Mouse (Mus musculus) frontal cortex, adult (tissue): ENCODE measurements around the gene Cyba.

Source experiments
- ATAC-seq: cut with Nextera tagmentation; 2 replicates; pipeline ENCODE4 v1.9.2; 2017; ENCODE audit warnings: mild to moderate bottlenecking, moderate library complexity, mixed read lengths; ENCODE audit not compliant: low TSS enrichment

The Cyba gene

GRCm38 (mm10) chr8:122432443-122433268, at the start of gene Cyba:
Cyba (minus strand) TSS chr8:122432930.
- ATAC-seq = no peak

GRCm38 (mm10) chr8:122482448-122482847, 49.7 kb upstream of the Cyba start:
- no peak for ATAC-seq

GRCm38 (mm10) chr8:122475580-122476320, 43.0 kb upstream of the Cyba start, which contains the start of the genes Rnf166 and Ctu2:
Rnf166 (minus strand) TSS chr8:122476064.
Ctu2 (plus strand) TSS chr8:122476143.
- ATAC-seq = peak; percentile 72

GRCm38 (mm10) chr8:122474951-122475560, 42.3 kb upstream of the Cyba start:
- ATAC-seq = peak; percentile 22

- ATAC-seq = peak; percentile 22; the same call in 1 of the 2 replicates
Measured at GRCm38 (mm10) chr8:122473911-122474421, 41.2 kb upstream of the Cyba start.

- ATAC-seq = no peak
Measured at GRCm38 (mm10) chr8:122470691-122471090, 38.0 kb upstream of the Cyba start.

GRCm38 (mm10) chr8:122469965-122470364, 37.2 kb upstream of the Cyba start:
- ATAC-seq = no peak

GRCm38 (mm10) chr8:122469407-122469806, 36.7 kb upstream of the Cyba start:
- no peak for ATAC-seq

- no peak for ATAC-seq
Measured at GRCm38 (mm10) chr8:122467816-122468215, 35.1 kb upstream of the Cyba start.

GRCm38 (mm10) chr8:122464985-122465384, 32.3 kb upstream of the Cyba start:
- ATAC-seq = no peak

- ATAC-seq = no peak
Measured at GRCm38 (mm10) chr8:122463651-122464640, 31.2 kb upstream of the Cyba start.

GRCm38 (mm10) chr8:122462510-122462909, 29.8 kb upstream of the Cyba start:
- ATAC-seq = no peak

- peak; percentile 84 for ATAC-seq
Measured at GRCm38 (mm10) chr8:122461473-122462148, 28.9 kb upstream of the Cyba start.

GRCm38 (mm10) chr8:122460524-122461472, 28.1 kb upstream of the Cyba start, which contains the start of gene Snai3:
Snai3 (minus strand) TSS chr8:122460733.
- peak; percentile 7; the same call in 1 of the 2 replicates for ATAC-seq

GRCm38 (mm10) chr8:122459990-122460389, 27.3 kb upstream of the Cyba start:
- ATAC-seq = no peak

GRCm38 (mm10) chr8:122459218-122459900, 26.6 kb upstream of the Cyba start:
- ATAC-seq = no peak

GRCm38 (mm10) chr8:122457171-122457570, 24.4 kb upstream of the Cyba start:
- ATAC-seq = no peak

GRCm38 (mm10) chr8:122454409-122454808, 21.7 kb upstream of the Cyba start:
- ATAC-seq = no peak
